Mouse (Mus musculus) kidney, adult 2 months (tissue): ENCODE measurements at regions not wholly inside any gene's neighbourhood (a gene's known extent, or its start where the extent isn't known, plus 50 kb on each side); places are given as distances from the start of the nearest gene placed in this dataset.

ENCODE experiments used
- CTCF ChIP-seq: fragments of 200-500 bp; conservative IDR thresholded peaks from 2 replicates; pipeline ENCODE4 v1.5.1; 2011; ENCODE audit warnings: low read depth, mild to moderate bottlenecking, control low read depth, low read length, moderate library complexity, mixed read lengths; ENCODE audit not compliant: insufficient read depth, insufficient read length
- POLR2A ChIP-seq: fragments of 200-500 bp; IDR thresholded peaks from one replicate; pipeline ENCODE4 v1.6.1; 2011; ENCODE audit warnings: low read depth, low read length, control low read depth

DNA sequence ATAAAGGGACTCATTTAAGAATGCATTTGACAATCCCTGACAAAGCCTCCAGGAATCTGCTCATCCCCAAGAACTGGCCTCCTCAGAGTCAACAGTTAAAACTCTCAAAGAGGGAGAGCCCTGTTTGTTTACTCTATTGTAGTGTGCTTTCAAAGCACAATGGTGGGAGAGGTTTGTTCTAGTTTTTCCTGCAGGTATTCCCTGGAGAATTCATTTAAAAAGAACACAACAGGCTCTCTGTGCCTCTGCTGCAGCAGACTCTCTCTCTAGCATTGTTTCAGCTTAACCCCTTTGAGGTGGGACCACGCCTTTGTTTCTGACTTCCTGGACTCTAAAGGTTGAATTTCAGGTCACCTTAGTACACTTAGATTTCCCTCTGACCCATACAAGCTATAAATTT is 149.1 kb downstream of the Kitl start:
- no peak for TF ChIP-seq CTCF
- TF ChIP-seq POLR2A: no peak
